Mouse (Mus musculus) natural killer cell, adult 2 months (primary cell): ENCODE measurements around the gene Papola.

ENCODE experiments used
- DNase-seq, 2 experiments: peaks; one replicate each; pipeline ENCODE4 v3.0.0; 2022; ENCODE audit warnings: low spot score in 2 of 2

Gene Papola

DNA sequence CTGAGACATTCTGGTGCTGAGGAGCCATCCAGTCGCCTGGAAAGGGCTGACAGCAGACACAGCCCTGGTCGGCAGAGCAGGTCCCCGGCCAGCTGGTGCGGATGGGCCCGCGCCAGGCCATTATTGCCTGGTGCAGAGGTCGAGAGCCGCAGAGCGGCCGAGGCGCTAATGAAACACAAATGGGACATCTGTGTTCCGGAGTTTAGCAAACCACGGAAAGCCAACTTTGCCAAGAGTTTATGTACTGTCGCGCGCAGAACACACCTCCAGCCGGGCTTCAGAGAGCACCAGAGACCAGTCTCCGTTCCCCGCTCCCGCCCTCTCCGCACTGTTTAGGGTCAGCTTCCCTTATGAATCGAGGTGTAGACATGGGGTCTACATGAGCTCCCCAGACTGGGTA is 78.1 kb downstream of the Papola start:
- no peak for DNase-seq

DNA sequence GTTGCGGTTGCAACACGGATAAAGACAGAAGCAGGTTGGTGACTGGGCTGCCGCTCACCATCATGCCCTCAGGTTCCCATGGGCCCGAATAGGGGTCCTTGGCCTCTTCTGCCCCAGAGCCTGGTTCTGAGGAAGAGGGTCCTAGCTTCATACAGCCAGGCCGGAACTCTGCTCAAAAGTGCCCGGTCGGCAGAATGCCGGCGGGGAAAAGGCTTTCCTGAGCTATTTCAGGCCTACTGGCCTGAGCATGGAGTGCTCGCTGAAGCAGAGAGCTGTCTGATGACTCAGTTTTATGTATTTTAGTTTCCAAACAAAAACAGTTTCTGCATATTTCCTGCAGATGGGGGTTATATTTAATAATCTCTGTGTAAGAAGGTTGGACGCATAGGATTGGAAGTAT is 78.9 kb downstream of the Papola start:
- no peak for DNase-seq

DNA sequence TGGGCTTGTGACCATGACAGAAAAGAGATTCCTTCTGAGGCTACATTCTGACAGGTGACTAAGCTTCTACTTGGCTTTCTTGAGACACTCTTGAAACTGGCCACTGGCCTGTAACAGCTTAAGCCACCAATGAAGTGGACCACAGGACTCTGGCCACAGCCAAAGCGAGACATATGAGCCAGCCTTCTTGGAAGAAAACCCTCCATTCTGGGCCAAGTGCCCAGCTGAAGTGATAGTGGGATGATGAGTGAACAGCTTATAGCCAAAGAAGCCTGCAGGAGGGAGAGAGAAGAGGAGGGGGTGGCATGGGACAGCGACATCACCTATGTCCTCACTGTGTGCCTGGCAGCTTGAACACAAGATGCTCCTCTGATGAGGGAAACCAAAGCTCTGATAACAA is 83.2 kb downstream of the Papola start:
- no peak for DNase-seq

DNA sequence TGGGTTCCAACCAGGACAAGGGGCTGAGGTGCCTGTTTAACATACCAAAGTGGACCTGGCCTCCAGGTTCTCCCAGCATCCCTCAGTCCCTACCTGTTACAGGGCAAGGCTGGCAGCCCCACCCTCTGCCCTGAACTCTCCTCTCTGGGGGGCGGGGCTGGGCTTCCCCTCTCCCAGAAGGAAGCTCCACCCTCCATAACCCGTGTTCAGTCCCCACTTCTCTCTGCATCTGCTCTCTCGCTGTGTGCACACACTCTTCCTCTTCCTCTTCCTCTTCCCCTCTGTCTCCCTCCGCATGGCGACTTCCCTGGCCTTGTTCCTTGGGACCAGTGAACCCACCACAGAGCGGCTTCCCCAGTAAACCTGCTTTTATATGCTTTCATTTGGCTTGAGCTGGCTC is 84.7 kb downstream of the Papola start:
- no peak for DNase-seq

DNA sequence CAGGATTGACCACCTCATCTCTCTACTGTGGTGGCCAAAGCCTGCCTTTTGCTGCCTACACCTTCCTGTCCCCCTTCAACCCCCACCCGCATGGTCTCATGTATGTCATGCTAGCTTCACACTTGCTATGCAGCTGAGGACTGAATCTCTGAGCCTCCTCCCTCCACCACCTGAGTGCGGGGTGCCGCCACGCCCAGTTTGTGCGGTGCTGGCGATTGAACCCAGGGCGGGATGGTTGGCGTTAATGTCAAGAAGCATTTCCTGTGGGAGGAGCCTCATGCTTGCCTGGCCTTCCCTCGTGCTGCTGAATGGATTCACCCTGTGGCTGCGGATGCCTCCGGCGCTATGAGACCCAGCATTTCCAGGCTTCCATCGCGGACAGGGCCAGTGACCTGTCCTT is 85.2 kb downstream of the Papola start:
- no peak for DNase-seq

DNA sequence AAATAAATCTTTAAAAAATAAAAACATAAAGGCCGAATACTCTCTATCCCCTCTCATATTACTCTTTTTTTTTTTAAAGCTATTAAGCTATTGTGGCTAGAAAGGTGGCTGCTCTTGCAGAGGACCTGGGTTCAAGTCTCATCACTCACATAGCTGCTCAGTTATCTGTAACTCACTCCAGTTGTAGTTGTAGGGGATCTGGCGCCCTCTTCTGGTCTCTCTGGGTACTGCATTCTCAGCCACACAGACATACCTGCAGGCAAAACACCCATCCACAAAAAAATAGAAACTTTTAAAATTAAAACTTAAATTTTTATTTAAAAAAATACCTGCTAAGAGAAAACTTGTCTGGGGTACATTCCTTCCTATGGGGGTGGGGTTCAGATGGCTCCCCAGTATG is 88.8 kb downstream of the Papola start:
- peak; percentile 21 to 23 for DNase-seq

DNA sequence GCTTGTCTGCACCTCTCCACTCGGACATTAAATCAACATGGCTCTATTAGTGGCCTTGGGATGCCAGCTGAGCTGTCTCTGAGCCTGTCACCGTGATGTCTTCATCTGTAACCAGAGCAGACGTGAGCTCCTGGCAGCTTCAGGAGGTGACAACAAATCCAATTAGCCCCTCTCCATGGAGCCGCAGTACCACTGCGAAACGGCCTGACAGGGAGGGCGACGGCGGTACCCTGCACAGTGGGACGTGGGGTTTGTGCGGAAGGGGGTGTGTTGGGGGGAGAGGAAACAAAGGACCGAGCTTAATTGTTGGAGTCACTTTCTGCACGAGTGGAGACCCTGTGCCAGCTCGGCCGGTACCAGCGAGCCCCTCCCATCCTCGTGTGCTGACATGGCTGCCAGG is 90.6 kb downstream of the Papola start:
- no peak for DNase-seq

DNA sequence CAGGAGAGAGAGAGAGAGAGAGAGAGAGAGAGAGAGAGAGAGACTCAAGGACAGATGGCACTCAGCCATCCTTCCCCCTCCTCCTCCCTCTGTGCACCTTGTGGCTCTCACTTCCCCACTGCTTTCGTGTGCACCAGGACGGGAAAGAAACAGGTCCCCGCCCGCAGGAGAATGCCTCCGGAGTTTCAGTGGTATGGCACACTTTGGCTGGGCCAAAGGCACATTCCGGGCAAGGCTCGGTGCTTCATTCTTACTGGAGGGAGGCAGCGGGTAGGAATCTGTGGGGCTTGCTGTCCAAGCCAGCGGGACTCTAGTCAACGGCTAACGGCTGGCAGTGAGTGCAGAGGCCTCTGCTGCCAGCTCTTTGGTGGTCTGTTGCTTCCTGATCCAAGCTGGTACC is 92.0 kb downstream of the Papola start:
- no peak for DNase-seq

DNA sequence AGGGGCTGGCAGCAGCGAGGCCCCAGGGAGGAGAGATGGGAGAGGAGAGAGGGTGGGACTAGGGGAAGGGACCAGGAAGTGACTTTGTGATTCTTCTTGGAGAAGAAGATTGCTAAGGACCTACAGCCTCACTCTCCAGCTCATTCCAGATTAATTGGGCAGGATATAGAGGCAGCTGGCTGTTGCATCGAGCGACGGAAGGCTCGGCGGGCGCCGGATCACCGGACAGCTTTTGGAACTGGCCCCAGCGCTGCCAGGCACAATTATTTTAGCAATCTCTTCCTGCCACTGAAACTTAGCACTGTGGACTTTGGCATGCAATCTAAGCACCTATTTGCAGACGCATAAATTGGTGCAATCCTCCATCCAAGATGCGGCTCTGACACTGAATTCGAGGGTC is 92.4 kb downstream of the Papola start:
- no peak for DNase-seq

DNA sequence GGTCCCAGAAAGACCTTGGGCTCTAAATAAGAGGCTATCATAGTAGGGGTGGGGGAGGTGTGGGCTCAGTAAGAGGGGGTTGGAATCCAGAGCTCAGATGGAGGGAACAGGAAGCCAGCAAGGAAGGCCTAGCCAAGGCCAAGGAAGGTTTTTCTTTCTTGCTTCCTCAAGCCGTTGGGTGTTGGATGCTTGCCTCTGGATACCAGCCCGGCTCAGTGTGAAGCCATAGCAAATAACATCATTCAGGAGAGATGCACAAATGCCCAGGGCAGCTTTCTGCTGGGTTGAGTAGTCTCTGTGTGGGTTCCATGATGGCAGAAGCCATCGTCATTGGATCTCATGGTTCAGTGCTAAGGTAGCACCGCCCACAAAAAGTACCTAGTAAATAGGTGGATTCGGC is 94.3 kb downstream of the Papola start:
- no peak for DNase-seq

DNA sequence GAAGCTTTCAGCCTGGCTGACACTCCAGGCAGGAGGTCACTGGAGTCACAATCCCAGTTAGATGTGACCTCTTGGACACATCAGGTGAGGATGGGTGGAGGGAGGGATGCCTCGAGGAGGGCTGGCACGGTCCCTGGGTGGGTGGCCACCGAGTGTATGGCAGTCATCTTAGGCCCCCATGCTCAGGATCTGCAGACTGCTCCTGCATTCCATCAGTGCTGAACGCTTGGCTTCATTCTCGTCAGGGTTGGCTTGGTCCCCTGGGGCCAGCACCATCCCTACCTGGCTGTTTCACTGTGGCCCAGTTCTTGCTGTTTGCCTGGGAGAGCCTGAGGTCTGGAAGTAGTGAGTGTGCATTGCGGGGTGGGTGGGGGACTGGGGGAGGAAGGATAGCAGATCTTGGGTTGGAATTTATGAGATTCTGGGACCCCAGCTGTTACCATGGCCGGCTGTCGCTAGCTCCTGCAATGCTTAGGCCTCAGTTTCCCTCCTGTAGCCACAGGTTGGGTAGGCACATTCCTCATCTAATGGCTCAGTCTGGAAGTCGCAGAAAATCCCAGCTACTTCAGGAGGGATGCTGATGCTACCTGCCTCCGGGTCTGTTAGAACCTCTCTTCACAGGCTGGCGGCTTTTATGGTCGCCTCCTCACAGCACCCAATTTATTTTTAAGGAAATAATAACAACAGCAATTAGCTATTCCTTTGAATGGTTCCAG is 99.5 kb downstream of the Papola start:
- no peak for DNase-seq

DNA sequence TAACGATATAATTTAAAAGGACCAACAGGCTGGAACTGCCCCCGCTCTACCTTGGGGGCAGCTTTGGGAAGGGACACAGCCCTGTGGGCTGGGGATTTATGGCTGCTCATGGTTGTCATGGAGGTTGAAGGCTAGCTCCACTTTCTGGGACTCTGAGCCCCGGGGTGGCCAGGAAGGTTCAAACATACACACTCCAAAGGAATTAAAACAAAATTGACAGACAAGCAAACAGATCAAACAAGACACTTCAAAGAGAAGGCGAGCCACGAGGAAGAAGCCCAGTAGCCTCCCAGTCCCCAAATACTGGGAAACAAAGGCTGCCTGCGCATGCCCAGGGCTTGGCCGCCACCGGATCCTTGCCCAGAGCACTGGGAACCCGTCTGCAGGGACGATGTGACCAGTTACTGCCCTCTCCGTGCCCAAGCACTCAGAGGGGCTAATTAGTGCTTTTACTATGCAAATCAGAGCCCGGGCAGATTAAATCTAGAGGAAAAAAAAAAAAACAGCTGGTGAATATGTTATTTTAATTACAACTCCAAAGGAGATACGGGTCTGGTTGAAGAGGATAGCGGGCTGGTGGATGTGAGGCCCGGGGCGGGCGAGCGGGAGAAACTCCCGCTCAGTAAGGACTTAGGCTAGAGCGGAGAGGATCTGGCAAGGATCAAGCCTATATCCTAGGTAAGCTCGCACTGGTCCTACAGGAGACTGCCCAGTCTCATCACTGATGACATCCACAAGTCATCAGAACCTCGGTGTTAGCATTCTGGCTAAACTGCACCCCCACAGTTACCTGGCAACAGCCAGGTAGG is 100.2 kb downstream of the Papola start:
- DNase-seq, result no peak
